Mouse (Mus musculus): ENCODE data around the gene Poldip2.

DNA sequence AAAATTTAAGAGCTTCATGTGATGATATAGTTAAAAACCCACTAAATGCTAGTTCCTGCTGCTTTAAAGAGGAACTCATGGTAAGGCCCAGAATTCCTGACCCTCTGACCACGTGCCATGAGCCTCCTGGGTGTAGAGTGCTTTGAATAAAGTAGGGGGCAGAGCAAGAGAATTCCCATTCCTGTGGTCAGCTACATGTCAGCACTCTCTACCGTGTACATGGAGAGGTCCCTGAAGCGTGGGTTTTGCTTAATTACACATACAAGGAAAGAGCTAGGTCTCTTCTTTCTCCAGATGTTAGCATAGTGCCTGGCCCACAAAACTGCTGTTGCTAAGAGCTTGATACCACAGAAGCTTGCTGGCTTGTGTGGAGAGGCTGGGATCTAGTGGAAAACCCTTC lies 6.6 kb upstream of the Poldip2 start:
- TF ChIP-seq CTCF (IDR thresholded peaks at IDR 0.05; ENCODE audit: extremely low read depth, insufficient read depth, low read length) (no peak), POLR2A (IDR thresholded peaks at IDR 0.05; ENCODE audit: extremely low read depth, insufficient read depth, low read length) (no peak)

All from cortical plate, adult 2 months (tissue).